Mouse (Mus musculus) left cerebral cortex, postnatal 25 days (tissue): ENCODE results near the gene Ddx59. TPM values are rescaled to one million over a fixed set of nuclear protein-coding genes. Genes with fewer than 3 reads are reported as not detected.

Experiments
- DNase-seq, 2 experiments: peaks; one replicate each; pipeline ENCODE4 v3.0.0; 2022; ENCODE audit warnings: low spot score in 2 of 2, mixed read lengths in 1 of 2
- intact Hi-C: fragments of 180-260 bp; cut with DNase I; formaldehyde crosslinking; loops from one replicate; pipeline ENCODE4 v1.15.1; 2025
- total RNA-seq, 2 experiments: library from RNA; stranded (reverse); gene quantifications; 2 replicates each; pipeline ENCODE4 v1.2.3; 2021

Ddx59 gene
- total RNA-seq = 1 to 10 TPM; 8.5 to 9.1 TPM

DNA sequence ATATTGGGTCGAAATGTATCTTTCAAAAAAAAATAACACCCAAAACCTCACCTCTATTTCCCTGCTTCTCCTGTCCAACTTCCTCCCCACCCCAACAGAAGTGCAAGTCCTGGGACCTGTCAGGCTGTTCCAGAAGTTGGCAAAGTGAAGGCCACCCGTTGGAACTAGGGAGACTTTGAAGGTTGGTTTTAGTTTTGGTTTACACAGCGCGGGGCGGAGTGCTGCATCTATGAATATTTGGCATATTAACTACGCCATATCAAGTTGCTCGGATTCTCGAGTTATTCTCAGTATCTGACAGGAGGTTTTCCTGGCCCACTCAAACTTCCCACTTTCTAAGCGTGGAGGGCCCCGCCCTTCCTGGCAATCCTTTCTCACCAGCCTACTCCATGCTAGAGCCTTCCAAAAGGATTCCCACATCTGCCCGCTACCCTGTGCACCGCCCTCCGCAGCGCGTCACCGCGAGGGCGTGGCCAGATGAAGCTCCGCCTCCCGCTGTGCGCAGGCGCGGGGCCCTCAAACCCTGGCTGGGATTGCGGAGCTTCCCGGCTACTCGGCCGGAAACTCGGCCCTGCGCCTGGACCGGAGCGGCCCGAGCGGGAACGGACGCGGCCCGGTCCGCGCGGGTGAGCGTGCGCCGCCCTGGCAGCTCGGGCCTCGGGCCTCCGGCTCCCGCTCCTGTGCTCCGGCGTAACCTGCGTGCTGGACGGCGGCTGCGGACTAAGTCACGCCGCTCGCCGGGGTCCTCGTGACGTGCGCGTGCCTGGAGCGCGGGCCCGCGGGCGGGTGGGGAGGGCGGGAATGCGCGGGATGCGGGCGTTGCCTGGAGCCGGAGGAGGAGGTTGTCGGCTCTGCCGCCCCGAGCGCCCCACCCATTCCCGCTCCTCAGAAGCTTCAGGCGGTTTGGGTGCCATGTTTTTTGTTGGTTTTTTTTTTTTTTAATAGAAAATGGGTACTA is at the start of gene Ddx59:
Ddx59 (plus strand) TSS at position 474 of the 958 bp plus-strand sequence.
- intact Hi-C loops = loop anchor here (1.0 to 2.0 kb wide), 2 partner anchors 14 to 69 kb away; partner anchors contain the start of gene Camsap2
- peak; percentile 98 for DNase-seq

- DNase-seq = no peak
- intact Hi-C loops = no loop called here
Observed at GRCm38 (mm10) chr1:136365986-136366385, 49.1 kb upstream of the Ddx59 start.

GRCm38 (mm10) chr1:136379261-136379660 is 35.8 kb upstream of the Ddx59 start:
- DNase-seq = no peak
- intact Hi-C loops = no loop called here

DNA sequence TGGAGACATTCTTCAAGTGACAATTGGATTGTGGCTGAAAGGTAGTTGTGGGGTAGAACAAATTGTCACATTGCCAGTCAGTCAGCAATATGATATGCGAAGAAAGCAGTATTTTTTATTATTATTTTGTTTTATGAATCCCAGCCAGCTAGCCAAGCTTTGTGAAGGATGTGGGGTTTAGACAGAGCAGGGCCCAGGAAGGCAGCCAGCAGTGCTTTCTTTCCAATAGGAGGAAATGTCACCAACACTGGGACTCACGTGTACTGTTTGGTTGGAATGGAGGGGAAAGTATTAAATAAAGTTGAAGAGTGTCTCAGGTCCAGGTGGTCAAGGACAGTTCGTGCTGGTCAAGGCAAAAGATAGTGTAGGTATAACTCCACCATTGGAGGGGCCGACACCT is 34.9 kb upstream of the Ddx59 start:
- no peak for DNase-seq
- intact Hi-C loops = no loop called here

DNA sequence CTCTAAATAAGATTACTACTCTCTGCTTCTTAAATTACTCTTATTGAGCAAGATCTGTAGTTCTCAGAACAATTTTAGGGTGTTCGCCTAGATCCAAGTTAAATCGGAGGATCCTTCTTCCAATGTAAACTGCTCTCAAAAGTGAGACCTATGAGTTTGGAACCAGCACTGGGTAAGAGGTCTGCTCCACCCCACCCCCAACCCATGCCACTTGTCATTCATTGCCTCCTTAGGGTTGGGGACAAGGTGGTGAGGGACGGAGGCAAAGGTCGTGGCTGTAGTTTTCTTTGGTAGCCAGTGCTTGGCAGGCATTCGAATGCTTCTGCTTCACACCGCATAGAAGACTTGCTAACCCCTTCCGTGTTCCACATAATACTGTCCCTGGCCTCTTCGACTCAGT is 34.5 kb upstream of the Ddx59 start:
- DNase-seq = no peak
- intact Hi-C loops = no loop called here

GRCm38 (mm10) chr1:136381169-136381568 is 33.9 kb upstream of the Ddx59 start:
- intact Hi-C loops = no loop called here
- DNase-seq = no peak

DNA sequence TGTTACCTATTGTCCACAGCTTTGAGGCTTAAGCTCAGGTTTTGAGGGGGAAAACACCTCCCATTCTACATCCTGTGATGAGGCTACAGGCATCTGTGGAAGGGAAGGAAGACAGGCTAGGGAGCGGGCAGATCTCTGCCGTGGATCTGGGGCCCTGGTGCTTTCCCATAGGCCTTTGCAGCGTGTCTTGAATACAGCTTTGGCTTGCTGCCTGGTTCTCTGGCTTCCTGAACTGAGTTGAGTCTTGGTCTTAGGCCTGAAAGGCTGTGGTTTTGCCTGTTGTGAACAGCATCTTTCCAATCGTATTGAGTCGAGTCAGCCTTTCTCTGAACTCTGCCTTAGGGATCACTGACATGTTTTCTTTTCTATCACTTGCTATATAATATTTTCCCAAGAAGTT is 33.5 kb upstream of the Ddx59 start:
- DNase-seq = no peak
- intact Hi-C loops = no loop called here

DNA sequence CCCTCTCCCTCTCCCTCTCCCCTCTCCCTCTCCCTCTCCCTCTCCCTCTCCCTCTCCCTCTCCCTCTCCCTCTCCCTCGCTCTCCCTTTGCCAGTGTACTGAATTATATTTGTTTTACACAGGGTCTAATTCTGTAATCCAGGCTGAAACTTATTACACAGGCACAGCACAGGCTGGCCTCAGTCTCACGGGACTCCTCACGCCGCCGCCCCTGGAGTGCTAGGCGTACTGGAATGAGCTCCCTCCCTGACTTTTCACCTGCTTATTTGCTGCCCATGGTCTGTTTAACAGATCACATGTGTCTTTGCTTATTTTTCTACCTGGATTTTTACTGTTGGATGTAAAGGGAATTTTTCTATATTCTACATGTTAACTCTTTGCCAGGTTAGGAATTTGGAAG is 28.2 kb upstream of the Ddx59 start:
- DNase-seq = no peak
- intact Hi-C loops = no loop called here

DNA sequence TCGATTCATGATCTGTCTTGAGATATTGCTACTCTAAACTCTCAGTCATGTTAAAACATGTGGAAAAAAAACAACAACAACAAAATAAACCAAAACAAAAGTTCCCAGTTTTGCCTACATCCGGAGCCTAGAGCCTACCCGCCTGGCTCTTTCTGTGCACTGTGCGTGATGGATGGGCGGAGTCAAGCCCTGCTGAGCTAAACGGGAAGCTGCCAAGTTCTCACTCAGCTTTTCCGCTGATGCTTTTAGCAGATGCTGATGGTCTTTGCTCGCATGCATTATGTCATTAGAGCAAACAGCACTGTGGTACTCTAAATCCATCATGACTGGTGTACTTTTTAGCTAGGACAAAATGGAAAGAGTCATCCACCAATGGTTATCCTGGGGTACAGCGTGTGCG is 20.6 kb upstream of the Ddx59 start:
- intact Hi-C loops = no loop called here
- DNase-seq = no peak

DNA sequence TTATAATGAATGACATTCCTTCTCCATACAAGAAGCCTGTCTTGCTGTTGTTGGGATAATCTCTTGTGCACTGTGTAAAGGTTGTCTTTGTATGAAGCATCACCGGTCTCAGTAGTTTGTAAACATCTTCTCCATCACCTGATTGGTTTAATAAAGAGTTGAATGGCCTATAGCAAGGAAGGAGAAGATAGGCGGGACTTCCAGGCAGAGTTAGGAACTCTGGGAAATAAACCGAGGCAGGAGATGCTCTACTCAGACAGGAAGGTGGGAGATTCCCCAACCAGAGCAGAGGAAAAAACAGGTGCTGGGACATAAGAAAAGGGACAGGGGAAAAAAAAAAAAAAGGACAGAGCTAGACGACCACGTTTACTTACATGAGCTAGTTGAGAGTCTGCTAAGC is 20.0 kb upstream of the Ddx59 start:
- no peak for DNase-seq
- intact Hi-C loops = no loop called here

- DNase-seq = peak; percentile 67 to 91
- intact Hi-C loops = loop anchor here (2.0 kb wide), 2 partner anchors 14 to 58 kb away; partner anchors contain the start of gene Ddx59
Observed at GRCm38 (mm10) chr1:136401281-136401680, 13.8 kb upstream of the Ddx59 start.

DNA sequence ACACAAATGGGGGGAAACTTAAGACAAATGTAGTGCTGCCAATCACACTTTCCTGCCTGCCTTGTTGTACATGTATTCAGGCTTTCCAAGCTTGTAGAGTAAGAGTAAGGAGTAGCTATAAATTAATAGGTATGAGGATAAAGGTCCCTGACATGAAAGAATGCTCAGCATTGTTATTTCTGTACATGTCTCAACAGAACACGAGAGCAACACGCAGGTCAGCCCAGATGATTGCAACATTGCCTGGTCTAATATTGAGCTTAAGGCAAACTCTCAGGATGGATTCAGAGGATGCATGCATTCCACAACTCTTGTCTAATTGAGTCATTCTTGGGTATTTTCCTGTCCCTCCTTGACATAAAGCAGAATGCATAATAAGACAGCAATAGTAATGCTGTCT is 5.4 kb upstream of the Ddx59 start:
- intact Hi-C loops = no loop called here

GRCm38 (mm10) chr1:136415756-136416126 is 670 bp downstream of the Ddx59 start:
- intact Hi-C loops = loop anchor here (1.0 to 2.0 kb wide), 2 partner anchors 15 to 69 kb away; partner anchors contain the start of gene Camsap2
- no peak for DNase-seq

More for the DNA sequence above, 5.4 kb upstream of the Ddx59 start:
- no peak for DNase-seq

DNA sequence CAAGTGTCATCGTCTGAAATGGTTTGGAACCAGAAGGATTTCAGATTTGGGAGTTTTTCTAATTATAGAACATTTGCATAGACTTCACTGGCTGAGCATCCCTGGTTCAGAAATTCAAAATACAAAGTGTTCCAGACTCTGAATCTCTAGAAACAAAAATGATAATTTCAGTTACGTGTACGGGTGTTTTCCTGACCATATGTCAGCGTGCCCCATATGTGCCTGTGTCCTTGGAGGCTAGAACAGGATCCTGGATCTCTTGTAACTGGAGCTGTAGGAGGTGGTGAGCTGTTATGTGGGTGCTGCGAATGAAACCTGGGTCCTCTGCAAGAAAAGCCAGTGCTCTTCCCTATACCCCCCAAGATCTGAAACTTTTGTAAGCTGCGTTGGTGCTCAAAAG is 3.3 kb downstream of the Ddx59 start:
- DNase-seq = peak; percentile 28 to 87
- intact Hi-C loops = no loop called here

- intact Hi-C loops = no loop called here
- DNase-seq = no peak
Observed at GRCm38 (mm10) chr1:136427166-136427969, 12.3 kb downstream of the Ddx59 start.

DNA sequence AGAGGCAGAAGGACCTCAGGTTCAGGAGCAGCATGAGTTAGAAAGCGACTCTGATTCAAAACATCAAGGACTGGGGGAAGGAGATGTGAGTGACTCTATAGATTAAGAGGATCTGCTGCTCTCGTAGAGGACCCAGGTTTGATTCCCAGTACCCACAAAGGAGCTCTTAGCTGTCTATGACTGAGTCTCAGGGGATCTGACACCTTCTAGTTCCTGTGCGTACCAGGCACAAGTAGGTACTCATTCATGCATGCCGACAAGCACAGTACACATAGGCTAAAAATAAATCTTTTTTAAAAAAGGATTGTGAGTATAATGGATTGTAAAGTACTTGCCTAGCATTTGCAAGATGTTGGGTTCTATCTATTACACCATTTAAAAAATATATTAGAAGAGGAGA is 13.9 kb downstream of the Ddx59 start:
- no peak for DNase-seq
- intact Hi-C loops = no loop called here

DNA sequence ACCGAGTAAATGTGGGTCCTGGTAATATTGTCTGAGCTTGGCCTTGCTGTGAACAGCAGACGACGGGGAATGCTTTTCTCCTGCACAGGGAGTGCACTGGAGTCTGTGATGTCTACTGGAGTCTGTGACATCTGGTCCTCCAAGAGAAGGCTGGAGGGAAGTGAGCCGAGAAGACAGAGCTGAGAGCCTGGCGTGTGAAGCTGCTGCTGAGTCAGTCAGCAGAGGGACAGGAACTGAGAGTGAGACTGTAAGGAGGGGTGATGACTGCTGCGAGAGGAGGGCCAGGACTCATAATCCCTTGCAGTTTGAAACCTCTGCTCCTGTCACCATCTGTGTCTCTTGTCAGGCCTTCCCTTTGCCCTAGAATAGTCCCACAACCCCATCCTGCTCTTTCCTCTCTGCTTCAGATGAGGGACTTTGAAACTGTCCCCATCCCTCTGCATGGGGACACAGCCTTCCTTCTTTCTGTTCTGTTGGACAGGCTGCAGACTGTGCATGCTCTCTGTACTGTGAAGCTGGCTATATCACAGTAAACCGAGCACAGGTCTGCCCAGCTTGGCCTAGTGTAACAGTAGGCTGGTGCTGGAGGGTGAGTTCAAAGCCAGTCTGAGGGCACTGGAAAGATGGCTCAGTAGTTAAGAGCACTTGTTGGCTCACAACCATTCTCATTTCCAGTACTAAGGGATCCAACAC is 15.2 kb downstream of the Ddx59 start:
- intact Hi-C loops = no loop called here
- DNase-seq = peak in 1 of 2 experiments; percentile 17

DNA sequence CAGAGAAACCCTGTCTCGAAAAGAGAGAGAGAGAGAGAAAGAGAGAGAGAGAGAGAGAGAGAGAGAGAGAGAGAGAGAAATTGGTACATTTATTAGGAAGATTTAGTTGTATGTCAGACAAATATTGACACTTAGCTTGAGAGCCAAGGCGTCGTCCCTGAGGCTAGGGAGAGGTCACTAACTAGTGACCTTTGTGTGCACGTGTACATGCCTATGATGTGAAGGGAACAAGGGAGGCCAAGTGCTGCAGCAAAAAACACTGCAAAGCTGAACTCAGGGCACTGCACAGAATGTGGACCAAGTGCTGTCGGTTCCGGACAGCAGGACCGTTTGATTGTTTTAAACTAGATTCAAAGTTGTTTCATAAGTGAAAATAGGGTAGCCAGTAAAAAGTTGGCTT is 25.7 kb downstream of the Ddx59 start:
- intact Hi-C loops = no loop called here
- DNase-seq = no peak

DNA sequence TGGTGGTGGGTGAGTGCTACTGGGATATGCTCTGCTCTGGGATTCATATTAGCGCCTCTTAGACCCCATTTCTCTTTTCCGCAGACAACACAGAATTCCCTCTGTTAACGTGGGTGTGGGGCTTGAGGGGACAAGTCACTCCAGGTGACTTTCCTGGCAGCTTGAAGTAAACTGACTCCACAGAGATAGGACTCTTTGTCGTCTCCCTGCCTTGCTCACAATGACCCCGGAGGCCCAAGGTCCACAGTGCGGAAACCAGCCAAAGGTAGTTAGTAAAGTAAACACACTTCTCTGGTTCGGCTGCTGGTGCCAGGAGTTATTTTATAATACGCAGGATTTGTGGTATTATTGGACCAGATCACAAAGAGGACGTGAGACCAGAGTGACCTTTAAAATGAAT is 27.7 kb downstream of the Ddx59 start:
- DNase-seq = no peak
- intact Hi-C loops = no loop called here
